Mouse (Mus musculus): Measurements from ENCODE around the gene Smok3a. TPM values are rescaled to one million over a fixed set of nuclear protein-coding genes. Genes with fewer than 3 reads are reported as not detected.
"Not testable (repeated sequence)": the region's sequence is repeated elsewhere in the genome, so short reads cannot be mapped to it uniquely, and the experiment has no call there.

The Smok3a gene
- total and polyA plus RNA-seq, 3 experiments, result not detected

DNA sequence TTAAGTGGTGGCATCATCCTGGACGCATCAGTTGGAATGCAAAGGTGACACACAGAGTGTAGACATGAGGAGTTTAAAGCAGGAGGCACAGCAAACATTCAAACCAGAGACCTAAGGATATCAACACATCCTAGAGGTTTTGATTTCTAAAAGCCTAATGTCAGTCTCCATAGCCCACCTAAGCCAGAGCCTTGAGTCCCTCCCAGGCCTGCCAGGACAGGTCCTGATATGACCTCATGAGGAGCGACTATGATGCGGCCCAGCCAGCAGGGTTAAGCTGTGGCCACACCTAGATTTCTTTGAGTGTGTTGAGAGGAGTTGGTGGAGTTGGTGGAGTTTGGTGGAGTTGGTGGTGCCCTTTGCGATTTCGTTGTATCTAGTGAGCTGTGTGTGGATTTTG lies 31.8 kb downstream of the Smok3a start, which contains the start of gene Smok3c:
Gene Smok3c, plus strand, starts transcription at position 301 of the 400 bp plus-strand sequence.
- not testable (repeated sequence) for DNase-seq (ENCODE audit: low read depth, low spot score); H3K4me1 ChIP-seq (ENCODE audit: control insufficient read depth in 1 of 2, insufficient read depth in 2 of 2, low read length in 2 of 2); H3K27ac ChIP-seq (ENCODE audit: control insufficient read depth, low read depth, low read length); H3K9ac ChIP-seq (ENCODE audit: control insufficient read depth, low read depth, low read length, poor library complexity, severe bottlenecking); H3K27me3 ChIP-seq (ENCODE audit: control insufficient read depth in 1 of 2, insufficient read depth in 2 of 2, low read length in 2 of 2); H3K79me2 ChIP-seq (ENCODE audit: control insufficient read depth, insufficient read depth, low read length, poor library complexity); H3K4me3 ChIP-seq (ENCODE audit: control insufficient read depth in 1 of 2, insufficient read depth in 1 of 2, low read depth in 2 of 2, low read length in 2 of 2); H3K36me3 ChIP-seq (ENCODE audit: control insufficient read depth in 1 of 2, insufficient read depth in 2 of 2, low read length in 2 of 2); H3K9me3 ChIP-seq (replicated peaks; ENCODE audit: insufficient read depth, low read length)

GRCm38 (mm10) chr5:138073803-138074202 lies 52.7 kb downstream of the Smok3a start:
- TF ChIP-seq GABPA (IDR thresholded peaks at IDR 0.05; ENCODE audit: low read depth, low read length), result no peak
- no peak for TF ChIP-seq SMC3 (IDR thresholded peaks at IDR 0.05; ENCODE audit: low read depth, low read length)
- Histone ChIP-seq H3K9ac (ENCODE audit: control insufficient read depth, low read depth, low read length, poor library complexity, severe bottlenecking) (no peak overlapping the region), H3K4me3 (ENCODE audit: control insufficient read depth in 1 of 2, insufficient read depth in 1 of 2, low read depth in 2 of 2, low read length in 2 of 2) (no peak overlapping the region), H3K79me2 (ENCODE audit: control insufficient read depth, insufficient read depth, low read length, poor library complexity) (no peaks in the 10 kb centered on the region), H3K9me3 (replicated peaks; ENCODE audit: insufficient read depth, low read length) (no peaks in the 10 kb centered on the region), H3K27me3 (ENCODE audit: control insufficient read depth in 1 of 2, insufficient read depth in 2 of 2, low read length in 2 of 2) (no peaks in the 10 kb centered on the region), H3K4me1 (ENCODE audit: control insufficient read depth in 1 of 2, insufficient read depth in 2 of 2, low read length in 2 of 2) (no peaks in the 10 kb centered on the region), H3K36me3 (ENCODE audit: control insufficient read depth in 1 of 2, insufficient read depth in 2 of 2, low read length in 2 of 2) (no peaks in the 10 kb centered on the region), H3K27ac (ENCODE audit: control insufficient read depth, low read depth, low read length) (no peak overlapping the region)
- DNase-seq (ENCODE audit: low read depth, low spot score), result no peak

GRCm38 (mm10) chr5:138075684-138076083 lies 54.6 kb downstream of the Smok3a start:
- H3K27ac ChIP-seq (ENCODE audit: control insufficient read depth, low read depth, low read length), result no peak overlapping the region

GRCm38 (mm10) chr5:138076148-138076547 lies 55.1 kb downstream of the Smok3a start:
- Histone ChIP-seq H3K36me3 (ENCODE audit: control insufficient read depth in 1 of 2, insufficient read depth in 2 of 2, low read length in 2 of 2) (no peaks in the 10 kb centered on the region), H3K4me1 (ENCODE audit: control insufficient read depth in 1 of 2, insufficient read depth in 2 of 2, low read length in 2 of 2) (no peaks in the 10 kb centered on the region)
- TF ChIP-seq MYB (IDR thresholded peaks at IDR 0.05; ENCODE audit: low read depth, low read length) (no peak), E2F4 (IDR thresholded peaks at IDR 0.05; ENCODE audit: borderline replicate concordance, low read depth, low read length) (no peak), SMC3 (IDR thresholded peaks at IDR 0.05; ENCODE audit: low read depth, low read length) (no peak), GABPA (IDR thresholded peaks at IDR 0.05; ENCODE audit: low read depth, low read length) (no peak), ZNF384 (IDR thresholded peaks at IDR 0.05; ENCODE audit: low read depth, low read length) (no peak), NRF1 (IDR thresholded peaks at IDR 0.05; ENCODE audit: insufficient read depth, low read depth, low read length, poor library complexity, severe bottlenecking) (no peak), ZC3H11A (IDR thresholded peaks at IDR 0.05; ENCODE audit: low read depth, low read length) (no peak), NELFE (IDR thresholded peaks at IDR 0.05; ENCODE audit: low read depth, low read length) (no peak), USF2 (IDR thresholded peaks at IDR 0.05; ENCODE audit: borderline replicate concordance in 1 of 2, insufficient read depth in 1 of 2, low read depth in 1 of 2, low read length in 2 of 2) (no peak), JUND (IDR thresholded peaks at IDR 0.05; ENCODE audit: low read depth, low read length) (no peak)

More at GRCm38 (mm10) chr5:138075684-138076083, 54.6 kb downstream of the Smok3a start:
- no peaks in the 10 kb centered on the region for H3K36me3 ChIP-seq (ENCODE audit: control insufficient read depth in 1 of 2, insufficient read depth in 2 of 2, low read length in 2 of 2)
- no peaks in the 10 kb centered on the region for H3K79me2 ChIP-seq (ENCODE audit: control insufficient read depth, insufficient read depth, low read length, poor library complexity)
- H3K27me3 ChIP-seq (ENCODE audit: control insufficient read depth in 1 of 2, insufficient read depth in 2 of 2, low read length in 2 of 2), result no peaks in the 10 kb centered on the region
- H3K4me1 ChIP-seq (ENCODE audit: control insufficient read depth in 1 of 2, insufficient read depth in 2 of 2, low read length in 2 of 2), result no peaks in the 10 kb centered on the region
- H3K9ac ChIP-seq (ENCODE audit: control insufficient read depth, low read depth, low read length, poor library complexity, severe bottlenecking), result no peak overlapping the region
- H3K4me3 ChIP-seq (ENCODE audit: control insufficient read depth in 1 of 2, insufficient read depth in 1 of 2, low read depth in 2 of 2, low read length in 2 of 2), result no peak overlapping the region
- DNase-seq (ENCODE audit: low read depth, low spot score), result no peak
- no peaks in the 10 kb centered on the region for H3K9me3 ChIP-seq (replicated peaks; ENCODE audit: insufficient read depth, low read length)
- no peak for TF ChIP-seq POLR2AphosphoS5 (IDR thresholded peaks at IDR 0.05; ENCODE audit: borderline replicate concordance, low read depth, low read length)
- no peak for TF ChIP-seq ZNF384 (IDR thresholded peaks at IDR 0.05; ENCODE audit: low read depth, low read length)
- TF ChIP-seq MYC (IDR thresholded peaks at IDR 0.05; ENCODE audit: low read depth, low read length), result no peak
- TF ChIP-seq MXI1 (IDR thresholded peaks at IDR 0.05; ENCODE audit: low read depth, low read length), result no peak
- no peak for TF ChIP-seq E2F4 (IDR thresholded peaks at IDR 0.05; ENCODE audit: borderline replicate concordance, low read depth, low read length)
- TF ChIP-seq BHLHE40 (IDR thresholded peaks at IDR 0.05; ENCODE audit: borderline replicate concordance, low read depth, low read length), result no peak
- TF ChIP-seq MYB (IDR thresholded peaks at IDR 0.05; ENCODE audit: low read depth, low read length), result no peak
- no peak for TF ChIP-seq MAX (IDR thresholded peaks at IDR 0.05; ENCODE audit: low read length)
- no peak for TF ChIP-seq POLR2AphosphoS2 (IDR thresholded peaks at IDR 0.05; ENCODE audit: low read length)
- no peak for TF ChIP-seq CHD1 (IDR thresholded peaks at IDR 0.05; ENCODE audit: low read depth, low read length)
- no peak for TF ChIP-seq ETS1 (IDR thresholded peaks at IDR 0.05; ENCODE audit: low read depth, low read length)
- no peak for TF ChIP-seq CTCF (IDR thresholded peaks at IDR 0.05 in 2 of 3, conservative IDR thresholded peaks at IDR 0.05 in 1 of 3; ENCODE audit: control insufficient read depth in 1 of 3, insufficient read depth in 1 of 3, low read depth in 2 of 3, low read length in 3 of 3, poor library complexity in 1 of 3, severe bottlenecking in 1 of 3)
- TF ChIP-seq GATA1 (IDR thresholded peaks at IDR 0.05; ENCODE audit: low read depth, low read length), result no peak
- TF ChIP-seq SIN3A (IDR thresholded peaks at IDR 0.05; ENCODE audit: low read length), result no peak
- no peak for TF ChIP-seq ZC3H11A (IDR thresholded peaks at IDR 0.05; ENCODE audit: low read depth, low read length)
- TF ChIP-seq SMC3 (IDR thresholded peaks at IDR 0.05; ENCODE audit: low read depth, low read length), result no peak

More at GRCm38 (mm10) chr5:138076148-138076547, 55.1 kb downstream of the Smok3a start:
- H3K9ac ChIP-seq (ENCODE audit: control insufficient read depth, low read depth, low read length, poor library complexity, severe bottlenecking), result no peak overlapping the region
- H3K27me3 ChIP-seq (ENCODE audit: control insufficient read depth in 1 of 2, insufficient read depth in 2 of 2, low read length in 2 of 2), result no peaks in the 10 kb centered on the region; a peak in 1 of 4 replicates
- no peak overlapping the region for H3K27ac ChIP-seq (ENCODE audit: control insufficient read depth, low read depth, low read length)
- DNase-seq (ENCODE audit: low read depth, low spot score), result no peak
- H3K9me3 ChIP-seq (replicated peaks; ENCODE audit: insufficient read depth, low read length), result no peaks in the 10 kb centered on the region
- no peak overlapping the region for H3K4me3 ChIP-seq (ENCODE audit: control insufficient read depth in 1 of 2, insufficient read depth in 1 of 2, low read depth in 2 of 2, low read length in 2 of 2)
- H3K79me2 ChIP-seq (ENCODE audit: control insufficient read depth, insufficient read depth, low read length, poor library complexity), result no peaks in the 10 kb centered on the region

All from MEL (cell line).